Mouse (Mus musculus): ENCODE measurements around the gene Tgfb1. TPM values are rescaled to one million over a fixed set of nuclear protein-coding genes. Genes with fewer than 3 reads are reported as not detected.

The Tgfb1 gene
- polyA plus RNA-seq, 1 experiment from 2014 or later, result 3.1 TPM

- no peak overlapping the region for H3K27ac ChIP-seq (ENCODE audit: low read length)
- no peak for ATAC-seq (ENCODE audit: low read depth)
- 50% methylated on average over 4 of the region's 4 CpGs for WGBS
- H3K4me1 ChIP-seq (replicated peaks; ENCODE audit: control insufficient read depth, insufficient read depth, low read length), result no peaks in the 10 kb centered on the region
- no peak overlapping the region for H3K4me3 ChIP-seq (ENCODE audit: low read length)
- H3K9me3 ChIP-seq (ENCODE audit: control insufficient read depth, low read length), result no peaks in the 10 kb centered on the region
- no peaks in the 10 kb centered on the region for H3K27me3 ChIP-seq (ENCODE audit: control insufficient read depth, insufficient read depth, low read depth, low read length)
- H3K9ac ChIP-seq (ENCODE audit: low read length), result no peak overlapping the region
- H3K4me2 ChIP-seq (ENCODE audit: low read depth, low read length), result no peak overlapping the region
- H3K36me3 ChIP-seq (ENCODE audit: control insufficient read depth, insufficient read depth, low read length), result peaks cover 83% of the 10 kb centered on the region
Observed at GRCm38 (mm10) chr7:25734991-25735390, 48.2 kb downstream of the Tgfb1 start.

- no peak overlapping the region for H3K9ac ChIP-seq (ENCODE audit: low read length)
- H3K4me1 ChIP-seq (replicated peaks; ENCODE audit: control insufficient read depth, insufficient read depth, low read length), result no peaks in the 10 kb centered on the region
- ATAC-seq (ENCODE audit: low read depth), result no peak
- H3K9me3 ChIP-seq (ENCODE audit: control insufficient read depth, low read length), result no peaks in the 10 kb centered on the region
- WGBS, result 91% methylated on average over 2 of the region's 2 CpGs
- H3K27ac ChIP-seq (ENCODE audit: low read length), result no peak overlapping the region
- no peak overlapping the region for H3K4me3 ChIP-seq (ENCODE audit: low read length)
- no peak overlapping the region for H3K4me2 ChIP-seq (ENCODE audit: low read depth, low read length)
- H3K27me3 ChIP-seq (ENCODE audit: control insufficient read depth, insufficient read depth, low read depth, low read length), result no peaks in the 10 kb centered on the region
- H3K36me3 ChIP-seq (ENCODE audit: control insufficient read depth, insufficient read depth, low read length), result peaks cover 84% of the 10 kb centered on the region
Observed at GRCm38 (mm10) chr7:25736920-25737319, 50.1 kb downstream of the Tgfb1 start.

DNA sequence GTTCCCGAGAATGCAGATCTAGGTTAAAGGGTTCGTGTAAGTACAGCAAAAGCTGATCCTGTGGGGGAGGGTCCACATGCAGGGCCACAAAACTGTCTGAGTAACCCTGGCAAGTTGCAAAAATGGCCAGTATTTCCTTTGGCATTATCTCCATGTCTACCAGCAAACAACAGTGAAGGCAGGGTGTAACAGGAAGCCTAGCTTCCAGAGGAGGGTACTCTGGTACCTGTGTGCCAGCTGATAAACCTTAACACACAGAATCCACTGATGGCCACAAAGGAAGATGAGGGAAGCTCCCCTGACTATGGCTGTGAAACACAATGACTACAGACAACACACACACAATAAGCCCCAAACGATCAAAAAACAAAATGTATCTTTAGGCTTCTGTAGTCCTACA is 51.5 kb downstream of the Tgfb1 start:
- ATAC-seq (ENCODE audit: low read depth), result no peak
- WGBS, result 93% methylated on average over 3 of the region's 3 CpGs
- H3K9ac ChIP-seq (ENCODE audit: low read length), result no peak overlapping the region

DNA sequence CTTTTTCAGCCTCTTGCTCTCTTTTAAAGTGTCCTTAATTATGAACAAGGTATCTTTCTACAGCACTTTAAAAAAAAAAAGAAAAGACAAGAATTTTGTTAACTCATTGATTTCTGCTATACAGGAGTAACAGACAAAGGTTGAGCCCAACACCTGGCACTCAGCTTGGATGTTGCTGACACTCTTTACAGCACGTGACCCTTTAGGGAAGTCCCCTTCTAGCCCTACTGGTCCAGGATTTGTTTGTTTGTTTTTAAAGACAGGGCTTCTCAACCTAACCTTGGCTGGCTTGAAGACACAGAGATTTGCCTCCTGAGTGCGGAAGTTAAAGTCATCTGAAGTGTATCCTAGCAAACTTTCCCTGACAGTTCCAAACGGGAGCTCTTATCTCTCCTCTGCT is 60.0 kb downstream of the Tgfb1 start:
- Histone ChIP-seq H3K4me3 (ENCODE audit: low read length) (no peak overlapping the region), H3K9ac (ENCODE audit: low read length) (no peak overlapping the region), H3K36me3 (ENCODE audit: control insufficient read depth, insufficient read depth, low read length) (peaks cover 84% of the 10 kb centered on the region), H3K27me3 (ENCODE audit: control insufficient read depth, insufficient read depth, low read depth, low read length) (no peaks in the 10 kb centered on the region), H3K4me1 (replicated peaks; ENCODE audit: control insufficient read depth, insufficient read depth, low read length) (0 out of 2 replicates have a peak, but pooled peaks cover under 1% of the 10 kb centered on the region), H3K4me2 (ENCODE audit: low read depth, low read length) (no peak overlapping the region), H3K27ac (ENCODE audit: low read length) (no peak overlapping the region), H3K9me3 (ENCODE audit: control insufficient read depth, low read length) (no peaks in the 10 kb centered on the region)
- 47% methylated on average over 3 of the region's 3 CpGs for WGBS
- no peak for ATAC-seq (ENCODE audit: low read depth)

More for the DNA sequence above, 51.5 kb downstream of the Tgfb1 start:
- Histone ChIP-seq H3K4me3 (ENCODE audit: low read length) (no peak overlapping the region), H3K4me1 (replicated peaks; ENCODE audit: control insufficient read depth, insufficient read depth, low read length) (no peaks in the 10 kb centered on the region), H3K9me3 (ENCODE audit: control insufficient read depth, low read length) (no peaks in the 10 kb centered on the region), H3K27me3 (ENCODE audit: control insufficient read depth, insufficient read depth, low read depth, low read length) (no peaks in the 10 kb centered on the region), H3K36me3 (ENCODE audit: control insufficient read depth, insufficient read depth, low read length) (peaks cover 84% of the 10 kb centered on the region), H3K27ac (ENCODE audit: low read length) (no peak overlapping the region), H3K4me2 (ENCODE audit: low read depth, low read length) (no peak overlapping the region)

DNA sequence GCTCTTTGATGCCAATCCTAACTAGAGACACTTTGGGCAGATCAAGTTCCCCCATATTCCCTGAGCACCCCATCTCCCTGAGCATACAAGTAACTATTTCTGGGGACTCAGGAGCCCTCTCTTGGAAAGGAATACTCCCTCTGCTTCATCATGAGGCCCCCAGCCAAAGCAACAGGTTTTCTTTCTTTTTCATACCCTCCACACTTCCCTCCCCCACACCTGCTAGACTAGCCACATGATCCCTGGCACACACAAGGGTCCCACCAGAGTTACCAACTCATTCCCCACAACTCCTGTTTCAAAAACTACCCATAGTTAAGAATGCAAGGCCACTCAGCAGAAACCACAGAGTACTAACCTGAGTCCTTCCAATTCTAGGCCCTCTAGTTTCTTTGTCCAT is 66.3 kb downstream of the Tgfb1 start:
- Histone ChIP-seq H3K9me3 (ENCODE audit: control insufficient read depth, low read length) (no peaks in the 10 kb centered on the region), H3K4me1 (replicated peaks; ENCODE audit: control insufficient read depth, insufficient read depth, low read length) (peaks cover 15% of the 10 kb centered on the region), H3K36me3 (ENCODE audit: control insufficient read depth, insufficient read depth, low read length) (peaks cover 27% of the 10 kb centered on the region), H3K27ac (ENCODE audit: low read length) (no peak overlapping the region), H3K4me3 (ENCODE audit: low read length) (peak overlapping the region; percentile 94), H3K27me3 (ENCODE audit: control insufficient read depth, insufficient read depth, low read depth, low read length) (no peaks in the 10 kb centered on the region), H3K4me2 (ENCODE audit: low read depth, low read length) (peak overlapping the region; percentile 93), H3K9ac (ENCODE audit: low read length) (peak overlapping the region; percentile 99)
- no peak for ATAC-seq (ENCODE audit: low read depth)

DNA sequence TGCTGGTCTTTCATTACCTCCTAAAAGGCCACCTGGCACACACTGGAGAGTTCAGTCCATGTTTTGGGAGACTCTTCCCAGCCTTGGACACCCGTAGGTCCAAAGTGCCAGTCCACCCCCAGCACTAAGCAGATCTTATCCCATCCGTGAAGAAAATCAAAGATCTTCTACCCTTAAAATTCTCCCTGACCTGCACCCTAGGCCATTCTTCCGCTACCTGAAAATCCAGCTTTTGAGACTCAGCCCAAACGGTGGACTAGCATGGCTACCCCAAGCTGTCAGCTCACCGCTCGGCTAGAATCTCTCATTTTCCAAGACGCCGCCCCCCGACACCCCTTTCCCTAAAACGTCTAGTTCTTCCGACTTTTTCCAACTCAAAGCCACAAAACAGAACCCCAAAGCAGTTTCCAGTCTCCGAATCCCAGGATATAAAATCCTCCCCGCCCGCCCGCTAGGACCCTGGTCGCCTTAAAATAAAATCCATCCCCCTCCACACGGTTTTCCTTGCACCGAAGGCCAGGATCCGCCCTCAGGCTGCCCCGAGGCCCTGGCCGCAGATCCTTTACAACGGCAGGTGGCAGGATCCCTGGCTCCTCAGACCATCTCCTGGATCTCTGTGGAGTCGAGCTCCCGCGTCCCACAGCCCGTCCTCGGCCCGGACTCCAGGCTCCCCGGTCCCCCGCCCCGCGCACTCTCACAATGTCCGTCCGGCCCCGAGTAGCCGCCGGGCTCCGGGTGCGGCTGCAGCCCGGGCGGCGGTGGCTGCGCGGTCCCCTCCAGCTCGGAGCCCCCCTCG is 67.0 kb downstream of the Tgfb1 start:
- H3K9ac ChIP-seq (ENCODE audit: low read length), result peak overlapping the region; percentile 99
- peak overlapping the region; percentile 93 for H3K4me2 ChIP-seq (ENCODE audit: low read depth, low read length)
- no peaks in the 10 kb centered on the region for H3K9me3 ChIP-seq (ENCODE audit: control insufficient read depth, low read length)
- peaks cover 15% of the 10 kb centered on the region for H3K4me1 ChIP-seq (replicated peaks; ENCODE audit: control insufficient read depth, insufficient read depth, low read length)
- no peaks in the 10 kb centered on the region for H3K27me3 ChIP-seq (ENCODE audit: control insufficient read depth, insufficient read depth, low read depth, low read length)
- H3K27ac ChIP-seq (ENCODE audit: low read length), result peak overlapping the region; percentile 97
- peak overlapping the region; percentile 94 for H3K4me3 ChIP-seq (ENCODE audit: low read length)
- ATAC-seq (ENCODE audit: low read depth), result peak; percentile 9
- H3K36me3 ChIP-seq (ENCODE audit: control insufficient read depth, insufficient read depth, low read length), result peaks cover 19% of the 10 kb centered on the region
- WGBS, result 1% methylated on average over 46 of the region's 46 CpGs

DNA sequence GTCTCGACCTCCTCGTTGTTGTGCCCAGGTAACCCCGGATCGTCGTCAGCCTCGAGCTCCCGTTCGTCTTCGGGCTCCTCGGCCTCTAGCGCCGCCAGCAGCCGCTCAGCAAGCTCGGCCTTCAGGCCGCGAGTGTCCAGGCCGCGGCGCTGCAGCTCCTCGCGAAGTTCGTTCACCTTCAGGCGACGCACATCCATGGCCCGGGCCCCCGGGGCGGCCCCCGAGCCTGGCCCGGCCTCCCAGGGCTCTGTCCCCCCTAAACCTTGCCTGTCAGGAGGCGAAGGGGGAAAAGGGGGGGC is 67.6 kb downstream of the Tgfb1 start:
- peak overlapping the region; percentile 94 for H3K4me3 ChIP-seq (ENCODE audit: low read length)
- no peak for ATAC-seq (ENCODE audit: low read depth)
- WGBS, result 0% methylated on average over 29 of the region's 30 CpGs

More for the DNA sequence above, 67.6 kb downstream of the Tgfb1 start:
- Histone ChIP-seq H3K9ac (ENCODE audit: low read length) (peak overlapping the region; percentile 99), H3K4me2 (ENCODE audit: low read depth, low read length) (peak overlapping the region; percentile 93; the same call in 1 of the 2 replicates), H3K27ac (ENCODE audit: low read length) (peak overlapping the region; percentile 97), H3K9me3 (ENCODE audit: control insufficient read depth, low read length) (no peaks in the 10 kb centered on the region), H3K4me1 (replicated peaks; ENCODE audit: control insufficient read depth, insufficient read depth, low read length) (peaks cover 15% of the 10 kb centered on the region), H3K36me3 (ENCODE audit: control insufficient read depth, insufficient read depth, low read length) (peaks cover 15% of the 10 kb centered on the region), H3K27me3 (ENCODE audit: control insufficient read depth, insufficient read depth, low read depth, low read length) (no peaks in the 10 kb centered on the region)

Other genes starting within 250 kb of the Tgfb1 start
- gene Ceacam1, start 209.4 kb upstream of the Tgfb1 start, polyA plus RNA-seq (2015; fragmentation: Nextera tagmentation; extraction: Ambion mirVana), result 7.3 TPM in 2 replicates
- 0.09 TPM in 1 of 2 replicates, not detected in the other for gene Ceacam2, start 147.1 kb upstream of the Tgfb1 start, polyA plus RNA-seq (2015; fragmentation: Nextera tagmentation; extraction: Ambion mirVana)
- 0.23 TPM in 1 of 2 replicates, not detected in the other for gene Erich4, start 71.1 kb upstream of the Tgfb1 start, polyA plus RNA-seq (2015; fragmentation: Nextera tagmentation; extraction: Ambion mirVana)
- gene Dmac2, start 67.6 kb upstream of the Tgfb1 start, polyA plus RNA-seq (2015; fragmentation: Nextera tagmentation; extraction: Ambion mirVana), result 34.5 TPM in 2 replicates
- 10.5 and 11.1 TPM in 2 replicates for gene B3gnt8, start 60.3 kb upstream of the Tgfb1 start, polyA plus RNA-seq (2015; fragmentation: Nextera tagmentation; extraction: Ambion mirVana)
- gene Bckdha, start 28.0 kb upstream of the Tgfb1 start, polyA plus RNA-seq (2015; fragmentation: Nextera tagmentation; extraction: Ambion mirVana), result 64.6 and 67.6 TPM in 2 replicates
- gene Exosc5, start 27.8 kb upstream of the Tgfb1 start, polyA plus RNA-seq (2015; fragmentation: Nextera tagmentation; extraction: Ambion mirVana), result 70.6 and 71.2 TPM in 2 replicates
- gene Tmem91, start 11.8 kb upstream of the Tgfb1 start, polyA plus RNA-seq (2015; fragmentation: Nextera tagmentation; extraction: Ambion mirVana), result 3.6 and 3.9 TPM in 2 replicates
- 33.1 and 35.8 TPM in 2 replicates for gene B9d2, start 6.2 kb upstream of the Tgfb1 start, polyA plus RNA-seq (2015; fragmentation: Nextera tagmentation; extraction: Ambion mirVana)
- 21.1 and 24.9 TPM in 2 replicates for gene Ccdc97, start 32.1 kb downstream of the Tgfb1 start, polyA plus RNA-seq (2015; fragmentation: Nextera tagmentation; extraction: Ambion mirVana)
- 47.9 and 55.8 TPM in 2 replicates for gene Hnrnpul1, start 67.8 kb downstream of the Tgfb1 start, polyA plus RNA-seq (2015; fragmentation: Nextera tagmentation; extraction: Ambion mirVana)
- 53.6 and 55.1 TPM in 2 replicates for gene Axl, start 101.7 kb downstream of the Tgfb1 start, polyA plus RNA-seq (2015; fragmentation: Nextera tagmentation; extraction: Ambion mirVana)
- 18.9 and 21.0 TPM in 2 replicates for gene Cyp2s1, start 129.9 kb downstream of the Tgfb1 start, polyA plus RNA-seq (2015; fragmentation: Nextera tagmentation; extraction: Ambion mirVana)
- gene Cyp2b10, start 210.6 kb downstream of the Tgfb1 start, polyA plus RNA-seq (2015; fragmentation: Nextera tagmentation; extraction: Ambion mirVana), result 0.60 and 1.4 TPM in 2 replicates

All from lung, embryonic 16.5 days (tissue).